Mouse (Mus musculus) adrenal gland, adult 2 months (tissue): ENCODE measurements around the gene Usp20. TPM values are rescaled to one million over a fixed set of nuclear protein-coding genes. Genes with fewer than 3 reads are reported as not detected.

ENCODE experiments used
- polyA plus RNA-seq: library from polyadenylated mRNA; depleted of rRNA; stranded (reverse); fragments of >200 nt; gene quantifications from 2 replicates; pipeline ENCODE4 v1.2.3, GENCODE M21; 2012; rRNA removed
- total RNA-seq, 2 experiments: library from RNA; stranded (reverse); gene quantifications; 2 replicates each; pipeline ENCODE4 v1.2.3; 2021

Gene Usp20
- total and polyA plus RNA-seq, 3 experiments, result 24.2 to 38.1 (median 32.9) TPM

Other genes with a start within 250 kb of the Usp20 start
- 1 to 10 TPM; 1.8 to 5.0 TPM for gene 1700001O22Rik, start 178.6 kb upstream of the Usp20 start, total RNA-seq
- gene 1700001O22Rik, start 178.6 kb upstream of the Usp20 start, polyA plus RNA-seq, result 2.8 and 3.6 TPM in 2 replicates
- gene Ntmt1, start 174.5 kb upstream of the Usp20 start, total RNA-seq, result 10 to 100 TPM; 33.5 to 45.4 TPM
- gene Ntmt1, start 174.5 kb upstream of the Usp20 start, polyA plus RNA-seq, result 69.9 and 77.1 TPM in 2 replicates
- gene Asb6, start 151.9 kb upstream of the Usp20 start, total RNA-seq, result 10 to 100 TPM; 24.7 to 30.3 TPM
- gene Asb6, start 151.9 kb upstream of the Usp20 start, polyA plus RNA-seq, result 58.2 and 62.5 TPM in 2 replicates
- 1 to 10 TPM; 2.1 to 2.2 TPM for gene Prrx2, start 147.3 kb upstream of the Usp20 start, total RNA-seq
- gene Prrx2, start 147.3 kb upstream of the Usp20 start, polyA plus RNA-seq, result 4.3 and 5.0 TPM in 2 replicates
- 10 to 100 TPM; 25.4 to 34.1 TPM for gene Ptges, start 52.4 kb upstream of the Usp20 start, total RNA-seq
- gene Ptges, start 52.4 kb upstream of the Usp20 start, polyA plus RNA-seq, result 37.9 and 73.5 TPM in 2 replicates
- gene Tor1b, start 29.3 kb upstream of the Usp20 start, total RNA-seq, result 10 to 100 TPM; 49.6 to 51.2 TPM
- 61.7 and 81.7 TPM in 2 replicates for gene Tor1b, start 29.3 kb upstream of the Usp20 start, polyA plus RNA-seq
- 10 to 100 TPM; 33.5 to 37.5 TPM for gene Tor1a, start 14.3 kb upstream of the Usp20 start, total RNA-seq
- 57.0 and 60.9 TPM in 2 replicates for gene Tor1a, start 14.3 kb upstream of the Usp20 start, polyA plus RNA-seq
- 10 to 100 TPM; 45.3 to 50.7 TPM for gene BC005624, start 78 bp upstream of the Usp20 start, total RNA-seq
- 5.6 and 7.8 TPM in 2 replicates for gene BC005624, start 78 bp upstream of the Usp20 start, polyA plus RNA-seq
- 10 to 100 TPM; 59.7 to 73.4 TPM for gene Fnbp1, start 159.7 kb downstream of the Usp20 start, total RNA-seq
- gene Fnbp1, start 159.7 kb downstream of the Usp20 start, polyA plus RNA-seq, result 34.3 and 35.6 TPM in 2 replicates
- gene Gpr107, start 170.0 kb downstream of the Usp20 start, total RNA-seq, result 10 to 100 TPM; 54.9 to 55.8 TPM
- gene Gpr107, start 170.0 kb downstream of the Usp20 start, polyA plus RNA-seq, result 18.2 and 21.7 TPM in 2 replicates